Mouse (Mus musculus): Measurements from ENCODE around the gene Agap1.

Agap1 gene

DNA sequence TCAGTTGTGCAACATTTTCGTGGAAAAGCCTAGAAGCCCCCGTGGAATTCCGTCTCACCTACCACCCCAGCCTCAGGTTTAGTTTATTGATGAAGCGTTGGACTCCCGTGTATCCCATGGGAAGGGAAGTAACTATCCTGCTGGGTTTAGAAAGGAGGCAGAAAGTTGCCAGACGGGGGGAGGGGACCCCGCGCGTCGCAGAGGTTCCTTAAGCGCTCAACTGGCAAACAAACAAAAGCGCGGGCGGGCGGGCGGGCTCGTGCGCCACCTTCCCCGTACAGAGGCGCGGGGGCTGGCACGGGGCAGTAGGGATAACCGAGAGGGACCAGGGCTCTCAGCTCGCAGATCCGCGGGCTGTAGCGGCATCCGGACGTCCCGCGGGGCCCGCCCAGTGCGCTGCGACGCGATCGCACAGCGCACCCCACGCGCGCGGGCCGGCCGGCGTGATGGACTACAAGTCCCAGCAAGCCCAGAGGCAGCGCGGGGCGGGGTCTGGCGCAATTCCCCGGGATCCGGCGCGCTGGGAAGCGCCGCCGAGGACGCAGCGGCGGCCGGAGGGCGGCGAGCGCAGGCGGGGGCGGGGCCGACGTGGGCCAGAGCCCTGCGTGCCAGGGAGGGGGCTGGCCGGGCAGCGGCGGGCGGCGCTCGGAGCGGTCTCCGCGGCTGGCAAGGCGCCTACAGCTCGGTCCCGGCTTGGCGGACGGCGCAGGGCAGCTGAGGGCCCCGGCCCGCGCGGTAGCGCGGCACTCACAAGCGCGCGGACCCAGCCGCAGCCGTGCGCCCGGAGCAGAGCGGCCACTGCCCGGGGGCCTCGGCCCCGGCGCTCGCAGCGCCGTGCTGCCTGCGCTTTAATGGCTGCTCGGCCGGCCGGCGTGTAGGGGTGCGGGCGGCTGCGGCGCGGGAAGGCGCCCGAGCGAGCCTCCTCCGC is at the start of gene Agap1:
TSS of gene Agap1 (plus strand) at position 611 of the 928 bp plus-strand sequence.
- DNase-seq (ENCODE audit: low spot score) = peak; percentile 93

- no peak for DNase-seq (ENCODE audit: low spot score)
Observed at GRCm38 (mm10) chr1:89405991-89406390, 48.6 kb upstream of the Agap1 start.

GRCm38 (mm10) chr1:89407986-89408385 is 46.6 kb upstream of the Agap1 start:
- DNase-seq (ENCODE audit: low spot score) = no peak

DNA sequence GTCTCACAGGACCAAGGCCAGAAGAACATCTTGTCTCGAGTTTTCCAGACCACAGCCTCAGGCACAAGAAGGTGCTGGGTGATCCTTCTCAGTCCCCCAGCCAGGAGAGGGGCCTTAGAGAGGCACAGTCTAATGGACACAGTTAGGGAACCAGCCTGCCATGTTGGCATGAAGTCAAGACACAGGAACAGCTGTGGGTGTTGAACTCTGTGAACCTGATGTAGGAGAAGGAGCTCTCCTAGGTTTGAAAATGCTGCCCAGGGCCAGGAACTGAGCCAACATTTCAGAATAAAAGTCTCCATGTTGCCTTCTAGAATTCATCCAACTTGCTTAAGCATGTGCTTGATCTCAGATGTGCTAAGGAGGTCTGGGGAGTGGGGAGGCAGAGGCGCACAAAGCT is 41.5 kb upstream of the Agap1 start:
- DNase-seq (ENCODE audit: low spot score) = no peak

- DNase-seq (ENCODE audit: low spot score) = no peak
Observed at GRCm38 (mm10) chr1:89414563-89414962, 40.0 kb upstream of the Agap1 start.

GRCm38 (mm10) chr1:89416929-89417328 is 37.7 kb upstream of the Agap1 start:
- DNase-seq (ENCODE audit: low spot score) = no peak

GRCm38 (mm10) chr1:89420642-89421041 is 34.0 kb upstream of the Agap1 start:
- DNase-seq (ENCODE audit: low spot score) = no peak

- peak; percentile 3 for DNase-seq (ENCODE audit: low spot score)
Observed at GRCm38 (mm10) chr1:89421401-89421800, 33.2 kb upstream of the Agap1 start.

DNA sequence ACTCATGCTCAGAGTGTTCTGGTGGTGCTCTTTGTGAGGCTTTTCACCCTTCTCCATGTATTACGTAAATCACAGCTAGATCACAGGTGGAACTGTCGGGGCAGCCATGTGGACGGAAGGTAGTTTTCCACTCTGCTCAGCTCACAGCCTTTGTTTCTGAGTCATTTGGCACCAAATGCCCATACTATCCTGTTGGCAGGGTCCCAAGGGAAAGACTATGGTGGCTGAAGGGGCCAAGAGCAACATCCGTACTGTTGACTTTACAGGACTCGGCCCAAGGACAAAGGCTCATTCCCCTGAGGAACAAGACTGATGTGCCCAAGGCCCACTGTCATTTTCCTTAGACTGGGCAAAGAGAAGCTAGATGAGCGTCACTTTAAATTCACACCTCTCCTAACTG is 30.0 kb upstream of the Agap1 start:
- DNase-seq (ENCODE audit: low spot score) = no peak

GRCm38 (mm10) chr1:89426137-89426536 is 28.5 kb upstream of the Agap1 start:
- DNase-seq (ENCODE audit: low spot score) = no peak

- no peak for DNase-seq (ENCODE audit: low spot score)
Observed at GRCm38 (mm10) chr1:89428671-89429070, 25.9 kb upstream of the Agap1 start.

- DNase-seq (ENCODE audit: low spot score) = no peak
Observed at GRCm38 (mm10) chr1:89429946-89430640, 24.5 kb upstream of the Agap1 start.

DNA sequence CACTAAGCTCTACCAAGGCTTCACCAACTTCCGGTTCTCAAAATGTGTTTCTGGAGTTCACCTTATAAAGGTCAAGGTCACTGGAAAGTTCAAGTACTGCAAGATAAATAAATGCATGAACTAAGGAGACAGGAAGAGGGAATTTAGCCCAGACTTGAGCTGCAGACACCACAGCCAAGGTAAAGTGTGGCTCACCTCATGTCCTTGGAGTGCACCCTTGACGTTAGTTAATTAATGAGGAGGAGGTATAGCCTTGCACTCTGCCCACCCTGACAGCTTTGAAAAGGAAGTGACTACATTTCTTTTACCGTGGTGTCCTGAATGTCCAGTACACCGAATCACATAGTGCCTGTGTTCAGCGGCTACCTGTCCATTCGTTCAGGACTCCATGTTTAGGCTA is 15.3 kb upstream of the Agap1 start:
- DNase-seq (ENCODE audit: low spot score) = no peak

DNA sequence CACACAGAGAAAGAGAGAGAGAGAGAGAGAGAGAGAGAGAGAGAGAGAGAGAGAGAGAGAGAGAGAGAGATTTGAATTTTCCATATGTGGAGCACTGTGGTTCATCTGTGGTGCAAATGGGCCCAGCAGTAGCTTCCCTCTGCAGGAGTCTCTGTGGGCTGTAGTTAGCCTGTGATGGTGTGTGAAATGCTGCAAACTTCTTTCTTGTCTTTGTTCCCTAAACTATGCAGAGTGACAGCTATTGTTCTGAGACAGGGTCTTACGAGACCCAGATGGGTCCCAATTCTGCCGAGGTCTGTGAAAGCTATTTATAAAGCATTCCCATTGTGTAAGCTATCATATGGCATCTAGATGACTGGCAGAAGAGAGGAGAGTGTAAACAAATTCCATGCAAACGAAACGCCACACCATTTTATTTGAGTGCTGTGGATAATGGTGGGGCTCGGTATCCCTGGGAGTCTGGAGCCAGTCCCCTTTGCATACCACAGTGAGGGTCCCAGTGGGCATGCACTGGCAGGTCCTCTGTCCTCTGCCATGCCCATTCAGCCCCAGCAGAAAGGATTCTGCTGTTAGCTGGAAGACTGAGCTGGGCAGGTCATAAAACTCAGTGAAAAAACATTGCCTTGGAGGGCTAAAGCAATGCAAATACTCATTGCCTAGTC is 13.2 kb upstream of the Agap1 start:
- DNase-seq (ENCODE audit: low spot score) = no peak

GRCm38 (mm10) chr1:89443512-89443911 is 11.1 kb upstream of the Agap1 start:
- no peak for DNase-seq (ENCODE audit: low spot score)

DNA sequence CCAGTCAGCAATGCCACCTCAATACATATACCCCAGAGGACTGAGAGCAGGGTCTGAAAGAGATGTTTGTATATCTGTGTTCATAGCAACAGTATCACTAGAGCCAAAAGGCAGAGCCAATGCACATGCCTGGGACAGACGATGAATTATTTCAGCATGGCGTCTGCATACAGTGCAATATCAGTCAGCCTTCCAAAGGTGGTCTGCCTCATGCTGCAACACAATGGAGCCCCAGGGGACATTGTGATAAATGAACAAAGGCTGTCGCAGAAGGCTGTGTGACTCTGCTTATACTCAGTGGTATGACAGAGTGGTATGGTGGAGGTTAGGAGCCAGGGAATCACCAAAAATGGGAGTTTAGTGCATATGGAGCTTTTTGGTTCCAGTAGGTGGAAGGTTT is 10.6 kb upstream of the Agap1 start:
- DNase-seq (ENCODE audit: low spot score) = no peak

DNA sequence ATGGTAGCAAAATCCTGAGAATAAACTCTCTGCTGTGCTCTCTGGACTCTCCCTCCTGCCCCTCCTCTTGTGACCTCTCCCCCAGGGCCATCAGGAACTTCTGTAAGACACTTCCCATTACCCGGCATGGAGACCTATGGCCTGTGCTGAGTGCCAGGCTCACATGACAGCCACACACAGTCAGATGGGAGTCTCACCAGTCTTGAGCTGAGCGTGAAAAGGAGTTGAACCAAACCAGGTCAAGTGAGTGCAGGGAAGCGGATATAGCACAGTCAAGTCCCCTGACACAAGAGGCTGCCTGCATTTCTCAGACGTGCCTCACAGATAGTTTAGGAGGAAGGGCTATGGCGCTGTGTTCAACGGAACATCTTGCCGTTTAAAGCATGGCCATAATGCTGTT is 4.5 kb upstream of the Agap1 start:
- DNase-seq (ENCODE audit: low spot score) = no peak

DNA sequence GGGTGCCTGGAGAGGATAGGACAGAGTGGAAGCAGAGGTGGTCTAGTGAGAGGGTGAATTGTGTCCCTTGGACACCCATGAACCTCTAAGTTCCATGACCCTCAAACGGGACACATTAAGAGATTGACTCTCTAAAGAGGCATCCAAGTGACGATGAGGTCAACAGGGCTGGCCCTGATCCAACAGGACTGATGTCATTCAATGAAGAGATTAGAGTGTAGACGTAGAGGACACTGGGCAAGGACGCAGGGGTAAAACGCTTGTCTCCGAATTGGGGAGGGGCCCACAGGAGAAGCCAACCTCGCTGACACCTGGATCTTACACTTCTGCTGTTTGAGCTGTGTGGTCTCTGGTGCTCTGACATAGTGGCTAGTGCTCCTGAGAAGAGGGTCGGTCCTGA is 2.5 kb upstream of the Agap1 start:
- DNase-seq (ENCODE audit: low spot score) = no peak

DNA sequence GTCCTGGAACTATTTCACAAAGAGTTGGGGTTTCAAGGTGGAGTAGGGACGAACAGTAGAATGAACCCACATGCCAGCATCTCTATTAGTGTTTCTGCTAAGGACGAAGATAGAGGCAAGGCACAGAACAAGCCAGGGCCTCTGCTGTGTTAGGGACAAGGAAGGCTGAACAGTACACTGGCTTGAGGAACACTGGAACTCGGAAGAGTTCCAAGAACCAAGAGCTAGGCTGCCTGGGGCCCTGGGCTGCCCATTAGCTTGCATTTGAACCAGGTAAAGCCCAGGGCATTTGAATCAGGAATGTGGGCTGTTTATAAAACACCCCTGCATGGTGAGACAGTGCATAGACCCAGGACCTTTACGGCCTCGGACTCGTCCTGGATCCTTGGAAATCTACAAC is 940 bp upstream of the Agap1 start:
- no peak for DNase-seq (ENCODE audit: low spot score)

DNA sequence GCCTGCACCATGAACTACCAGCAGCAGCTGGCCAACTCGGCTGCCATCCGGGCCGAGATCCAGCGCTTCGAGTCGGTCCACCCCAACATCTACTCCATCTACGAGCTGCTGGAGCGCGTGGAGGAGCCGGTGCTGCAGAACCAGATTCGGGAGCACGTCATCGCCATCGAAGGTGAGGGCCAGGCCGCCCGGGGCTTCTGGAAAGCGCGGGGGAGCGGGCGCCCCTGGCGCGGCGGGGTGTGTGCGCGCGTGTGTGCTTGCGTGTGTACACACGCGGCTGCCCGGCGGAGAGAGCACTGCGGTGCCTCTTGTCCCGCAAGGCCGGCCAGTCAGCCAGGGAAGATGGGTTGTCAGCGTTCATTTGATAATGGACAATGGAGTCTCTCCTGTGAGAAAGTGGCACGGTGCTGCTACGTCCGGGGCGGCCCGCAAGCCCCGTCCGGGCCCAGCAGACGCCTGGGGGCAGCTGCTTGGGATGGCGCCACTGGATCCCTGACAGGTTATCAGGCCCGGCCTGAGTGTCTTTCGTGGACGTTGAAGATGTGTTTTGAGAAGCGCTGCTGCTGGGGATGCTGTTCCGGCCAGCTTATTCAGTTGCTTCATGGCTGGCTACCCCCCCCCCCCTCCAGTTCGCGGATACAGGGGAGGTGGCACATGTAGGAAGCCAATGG is 950 bp downstream of the Agap1 start:
- DNase-seq (ENCODE audit: low spot score) = peak; percentile 38

DNA sequence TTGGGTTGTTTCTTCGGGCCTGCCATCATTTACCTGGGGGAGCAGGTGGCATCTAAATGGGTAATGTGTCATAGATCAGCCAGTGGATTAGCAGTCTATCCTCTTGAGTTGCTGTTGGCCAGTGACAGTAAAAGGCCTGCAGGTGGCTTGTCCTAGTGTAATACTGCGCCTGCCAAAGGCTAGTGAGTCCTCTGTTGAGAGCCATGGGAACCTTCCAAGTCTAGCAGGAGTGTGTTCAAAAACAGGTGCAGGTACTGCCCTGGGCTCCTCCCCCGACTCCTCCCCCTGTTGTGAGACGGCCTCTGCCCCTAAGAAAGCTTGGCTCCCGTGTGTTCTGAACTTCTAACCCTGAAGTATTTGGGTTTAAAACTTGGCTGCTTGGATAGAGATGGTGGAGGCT is 1.9 kb downstream of the Agap1 start:
- no peak for DNase-seq (ENCODE audit: low spot score)
